Mouse (Mus musculus): Measurements from ENCODE around the gene Vcpkmt.
A peak's percentile ranks its signal among the peaks of the same experiment; 100 is the strongest.
"Not testable (repeated sequence)": the region's sequence is repeated elsewhere in the genome, so short reads cannot be mapped to it uniquely, and the experiment has no call there.

Vcpkmt gene

DNA sequence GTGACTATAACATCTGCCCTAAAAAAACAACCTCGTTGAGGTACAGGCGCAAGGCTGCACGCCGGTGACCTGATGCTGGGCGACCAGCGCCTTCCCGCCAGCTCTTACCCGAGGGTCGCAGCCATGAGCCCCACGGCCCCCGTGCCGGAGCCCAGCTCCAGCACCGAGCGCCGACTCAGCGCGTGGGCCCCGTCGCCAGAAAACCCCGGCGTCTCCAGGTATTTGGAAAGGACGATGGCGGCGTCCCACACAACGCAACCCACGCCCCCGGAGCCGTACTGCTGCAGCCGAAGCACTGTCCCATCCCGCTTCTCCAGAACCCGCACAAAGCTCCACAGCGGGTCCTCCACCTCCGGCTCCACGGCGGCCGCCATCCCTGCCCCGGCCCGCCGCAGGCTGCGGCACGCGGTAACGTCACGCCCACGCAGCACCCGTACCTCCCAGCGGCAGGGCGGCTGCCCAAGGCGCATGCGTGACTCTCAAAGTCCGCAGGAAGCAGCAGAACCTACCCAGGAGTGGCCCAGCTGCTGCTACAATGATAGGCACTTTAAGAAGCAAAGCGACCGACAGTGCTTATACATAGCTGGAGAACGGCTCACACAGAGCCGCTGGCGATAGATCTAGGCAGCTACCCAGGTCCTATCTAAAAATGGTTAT is at the start of gene Vcpkmt:
Gene Vcpkmt, minus strand, starts transcription at position 416 of the 657 bp plus-strand sequence.
- DNase-seq, result peak; percentile 90 to 91

DNA sequence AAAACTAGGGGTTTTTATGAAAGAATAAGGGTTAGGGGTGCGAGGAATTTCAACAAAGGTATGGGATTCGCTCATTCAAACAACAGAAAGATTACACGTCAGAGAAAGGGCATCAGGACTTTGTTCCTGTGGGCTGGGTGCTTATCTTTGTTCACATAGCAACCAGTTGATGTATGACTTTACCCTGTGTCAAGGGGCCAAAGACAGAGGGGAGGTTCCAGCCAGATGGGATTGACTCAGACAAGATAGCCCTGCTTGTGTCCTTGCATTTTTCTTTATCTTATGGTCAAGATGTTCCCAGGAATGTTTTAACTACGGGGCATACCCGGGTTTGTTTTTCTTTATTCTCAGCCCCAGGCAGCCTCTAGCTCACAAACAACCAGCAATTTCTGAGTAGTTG is 35.8 kb upstream of the Vcpkmt start:
- DNase-seq, result not testable (repeated sequence)

DNA sequence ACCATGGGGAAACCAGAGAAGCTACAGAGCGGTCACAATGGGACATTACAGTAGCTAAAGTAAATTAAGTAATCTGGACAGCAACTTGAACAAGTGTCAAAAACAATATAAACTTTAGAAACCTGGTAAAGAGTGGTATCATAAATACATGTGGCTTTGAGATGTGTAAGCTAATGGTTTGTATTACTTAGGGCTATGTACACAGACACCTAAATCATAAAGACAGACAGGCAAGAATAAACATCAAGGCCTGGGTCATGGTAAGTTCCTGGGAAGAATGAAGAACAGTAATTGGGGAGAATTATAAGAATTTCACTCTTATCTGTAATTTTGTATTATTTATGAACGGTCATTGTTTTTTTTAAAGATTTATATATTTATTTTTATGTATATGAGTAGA is 21.5 kb upstream of the Vcpkmt start:
- no peak for DNase-seq

DNA sequence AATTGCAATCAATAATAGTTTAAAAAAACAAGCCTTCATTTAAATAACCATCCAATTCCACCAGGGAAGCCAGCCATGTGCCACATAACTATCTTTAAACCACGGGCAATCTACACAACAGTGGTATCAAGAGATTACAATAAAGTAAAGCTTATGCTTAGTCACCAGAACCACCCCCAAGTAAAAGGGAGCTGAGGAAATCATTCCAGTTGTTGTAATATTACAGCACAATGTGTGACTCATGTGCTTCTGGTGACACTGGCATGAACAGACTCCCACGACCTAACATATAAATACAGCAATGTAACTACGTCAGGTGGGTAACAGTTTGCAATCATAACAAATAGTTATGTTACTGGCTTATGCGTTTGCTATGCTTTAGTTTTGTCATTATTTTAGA is 14.6 kb upstream of the Vcpkmt start:
- no peak for DNase-seq

GRCm38 (mm10) chr12:69593130-69593529 is 10.3 kb upstream of the Vcpkmt start:
- no peak for DNase-seq

- no peak for DNase-seq
Measured at GRCm38 (mm10) chr12:69583270-69583629, 422 bp upstream of the Vcpkmt start.

GRCm38 (mm10) chr12:69582216-69582612 is 614 bp downstream of the Vcpkmt start:
- no peak for DNase-seq

- no peak for DNase-seq
Measured at GRCm38 (mm10) chr12:69579623-69580022, 3.2 kb downstream of the Vcpkmt start.

DNA sequence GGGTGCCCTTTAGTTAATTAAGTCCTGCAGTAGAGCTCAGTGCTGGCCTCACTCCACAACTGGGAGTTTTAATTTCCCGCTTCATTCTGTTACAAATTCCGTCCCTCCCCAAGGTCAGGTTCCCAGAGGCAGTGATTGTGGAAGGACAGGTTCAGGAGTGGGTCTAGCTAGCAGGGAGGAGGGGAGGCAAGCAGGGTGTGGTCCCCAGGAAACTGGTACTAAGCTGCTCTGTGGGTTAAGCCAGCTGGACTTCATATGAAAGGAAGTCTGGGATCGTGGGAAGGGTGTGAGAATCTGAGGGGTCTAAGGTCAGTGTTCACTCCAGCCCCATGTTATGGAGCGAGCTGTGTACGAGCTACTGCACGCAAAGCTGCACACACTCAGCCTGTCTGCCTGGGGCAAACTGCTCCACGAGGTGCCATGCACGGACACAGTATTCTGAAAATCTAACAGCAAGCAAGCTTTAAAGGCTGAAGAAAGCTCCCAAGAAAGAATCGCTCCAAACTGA is 6.7 kb downstream of the Vcpkmt start:
- no peak for DNase-seq

DNA sequence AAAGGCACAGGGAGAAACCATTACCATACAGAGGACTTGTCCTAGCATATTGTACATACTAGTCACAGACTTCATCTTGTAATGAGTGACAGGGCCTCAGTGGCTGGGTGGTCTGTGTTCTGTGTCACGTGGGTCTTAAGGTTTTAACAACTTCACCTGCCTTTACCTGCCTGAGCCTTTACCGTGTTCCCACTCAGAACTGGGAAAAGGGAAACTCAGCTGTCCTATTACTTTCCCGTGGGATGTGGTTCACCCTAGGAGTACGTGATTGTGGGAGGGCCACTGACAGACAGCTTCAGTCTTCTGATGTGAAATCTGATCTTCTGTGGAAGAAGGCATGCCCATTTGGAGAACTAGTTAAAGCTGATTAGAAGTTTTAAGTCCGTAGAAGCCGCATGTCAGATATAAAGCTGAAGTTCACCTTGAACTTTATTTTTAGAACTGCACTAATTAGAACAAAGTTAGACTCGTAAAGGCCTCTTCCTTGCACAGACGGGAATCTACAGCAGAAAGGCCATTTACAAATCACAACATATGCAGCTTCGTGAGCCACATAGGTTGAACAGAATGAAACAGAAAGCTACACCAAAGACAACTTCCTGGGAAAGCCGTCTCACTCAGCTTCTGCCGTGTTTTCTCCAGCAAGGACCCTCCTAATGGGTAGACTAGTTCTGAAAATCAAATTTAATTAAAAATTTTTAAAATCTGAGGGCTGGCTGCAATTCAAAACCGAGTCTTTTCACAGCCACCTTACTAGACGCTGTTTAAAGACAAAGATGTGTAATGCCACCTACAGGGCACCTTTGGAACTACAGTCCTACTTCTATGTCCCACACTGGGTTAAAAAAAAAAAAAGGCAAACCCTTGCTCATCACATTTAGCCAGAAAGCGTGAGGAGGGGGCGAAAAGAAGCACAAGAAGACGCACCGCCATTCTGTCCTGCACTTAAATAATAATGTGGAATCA is 8.6 kb downstream of the Vcpkmt start:
- DNase-seq, result peak; percentile 85 to 88

- DNase-seq, result no peak
Measured at GRCm38 (mm10) chr12:69573271-69573670, 9.6 kb downstream of the Vcpkmt start.

- DNase-seq, result no peak
Measured at GRCm38 (mm10) chr12:69569926-69570325, 12.9 kb downstream of the Vcpkmt start.

GRCm38 (mm10) chr12:69568266-69568665 is 14.6 kb downstream of the Vcpkmt start:
- DNase-seq, result no peak

DNA sequence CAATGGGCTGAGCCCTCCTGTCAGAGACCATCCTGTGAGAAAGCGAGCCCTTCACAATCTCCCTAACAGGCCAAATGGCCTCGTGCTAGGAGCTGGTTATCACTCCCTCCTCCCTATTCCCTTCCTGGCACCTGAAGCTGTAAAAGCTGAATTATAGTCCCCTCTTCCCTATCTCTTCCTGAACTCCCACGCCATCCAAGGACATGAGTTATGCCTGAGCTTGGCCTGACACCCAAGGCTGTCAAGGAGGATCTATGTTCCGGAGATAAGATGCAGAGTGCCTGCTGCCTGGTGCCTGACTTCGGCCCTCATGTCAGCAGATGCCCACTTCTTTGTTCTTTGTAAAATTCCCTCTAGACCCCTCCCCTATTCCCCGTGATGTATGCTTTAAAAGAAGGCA is 21.8 kb downstream of the Vcpkmt start:
- not testable (repeated sequence) for DNase-seq

DNA sequence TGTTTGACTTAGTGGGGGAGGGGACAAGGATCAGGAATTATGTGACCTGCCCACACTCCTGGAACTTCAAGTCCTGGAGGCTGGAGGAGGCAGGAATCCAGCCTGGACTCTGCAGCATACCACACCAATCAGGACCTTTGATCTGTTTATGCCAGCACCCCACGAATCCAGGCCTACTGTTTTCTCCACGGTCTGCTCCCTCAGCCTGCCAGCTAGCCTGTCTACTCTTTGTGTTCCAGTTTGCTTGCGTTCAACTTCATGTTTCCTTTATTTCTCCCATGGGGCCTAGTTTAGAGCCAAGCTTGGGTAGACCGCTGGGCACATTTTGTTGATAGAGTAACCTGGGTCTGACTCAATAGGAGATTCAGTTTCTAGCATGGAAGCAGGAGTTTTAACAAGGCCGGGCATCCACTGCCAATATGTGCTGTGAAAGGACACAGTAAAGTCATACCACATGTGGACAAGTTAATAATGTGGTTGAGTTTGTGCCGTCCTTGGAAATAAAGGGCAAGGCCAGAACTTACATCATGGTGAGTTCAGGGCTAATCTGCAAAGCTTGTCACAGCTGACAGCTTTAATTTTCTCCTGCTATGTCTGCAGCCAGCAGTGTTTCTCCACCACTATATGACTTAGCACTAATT is 26.5 kb downstream of the Vcpkmt start:
- peak in 1 of 2 experiments; percentile 14 for DNase-seq

- no peak for DNase-seq
Measured at GRCm38 (mm10) chr12:69545456-69546178, 37.2 kb downstream of the Vcpkmt start.

DNA sequence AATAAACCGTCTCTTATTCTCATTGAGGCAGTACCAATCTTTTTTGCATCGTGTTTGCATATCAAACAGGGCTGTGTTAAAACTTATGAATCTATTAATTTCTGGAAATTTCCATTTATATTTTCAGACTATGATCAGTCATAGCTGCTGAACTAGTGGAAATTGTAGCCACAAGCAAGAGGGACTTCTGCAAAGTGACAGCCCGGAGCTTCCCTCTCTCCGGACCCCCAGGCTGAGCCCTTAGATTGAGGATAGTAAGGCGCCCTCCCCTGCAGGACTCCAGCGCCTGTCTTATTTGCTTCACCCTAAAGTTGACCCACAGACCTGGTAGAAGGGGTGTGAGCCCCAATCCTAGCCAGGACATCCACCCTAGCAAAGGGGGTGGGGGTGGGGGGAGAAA is 37.8 kb downstream of the Vcpkmt start:
- no peak for DNase-seq

GRCm38 (mm10) chr12:69544562-69544961 is 38.3 kb downstream of the Vcpkmt start:
- DNase-seq, result no peak

DNA sequence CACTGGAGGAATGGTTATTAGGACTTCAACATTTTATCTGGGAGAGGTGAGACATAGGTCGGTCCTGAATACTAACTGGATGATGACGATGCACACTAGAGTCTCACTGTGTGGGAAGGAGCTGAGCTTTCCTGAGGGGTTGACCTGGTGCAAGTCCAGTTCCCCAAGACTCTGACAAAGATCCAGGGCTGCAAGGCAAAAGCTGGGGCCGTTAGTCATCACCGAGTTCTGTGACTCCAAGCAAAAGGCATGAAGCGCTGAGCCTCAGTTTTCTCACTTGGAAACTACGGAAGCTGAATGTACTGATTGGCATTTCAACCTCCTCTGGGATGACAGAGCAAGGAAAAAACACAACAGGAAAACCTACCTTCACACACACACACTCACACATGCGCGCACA is 40.5 kb downstream of the Vcpkmt start:
- DNase-seq, result no peak

DNA sequence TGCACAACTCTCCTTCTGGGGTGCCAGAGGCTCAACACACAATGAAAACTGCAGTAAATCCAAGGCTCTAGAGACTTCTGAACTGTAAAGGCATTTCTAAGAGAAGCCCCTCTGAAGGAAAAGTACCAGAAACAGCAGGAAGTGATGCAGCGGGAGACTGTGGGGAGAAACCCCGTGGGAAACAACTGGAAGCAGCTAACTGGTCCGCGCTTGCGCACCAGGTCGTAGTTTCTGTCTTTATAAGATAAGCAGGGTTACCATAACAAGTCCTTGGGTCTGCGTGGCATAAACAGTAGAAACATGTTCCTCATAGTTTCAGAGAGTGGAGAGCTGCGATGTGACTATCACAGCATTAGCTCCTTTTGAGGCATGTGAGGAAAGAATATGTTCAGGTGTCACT is 41.2 kb downstream of the Vcpkmt start:
- peak; percentile 37 to 46 for DNase-seq

DNA sequence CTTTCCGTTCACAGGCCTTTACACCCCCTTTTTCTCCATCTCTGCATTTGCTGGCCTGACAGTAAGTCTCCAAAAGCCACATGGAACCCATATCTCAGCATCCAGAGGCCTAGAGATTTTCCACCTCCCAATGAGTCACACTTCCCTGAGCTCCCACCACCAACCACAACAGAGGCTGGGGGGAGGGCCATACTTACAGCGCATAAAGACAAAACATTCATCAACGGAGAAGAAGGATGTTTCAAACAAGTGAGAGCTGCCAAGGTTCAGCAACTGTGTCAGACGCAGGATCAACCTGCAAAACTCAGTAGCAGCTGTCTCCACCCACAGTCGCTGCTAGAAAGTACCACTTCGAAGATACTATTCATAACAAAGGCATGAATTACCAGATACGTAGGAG is 43.5 kb downstream of the Vcpkmt start:
- DNase-seq, result peak; percentile 39 to 44

DNA sequence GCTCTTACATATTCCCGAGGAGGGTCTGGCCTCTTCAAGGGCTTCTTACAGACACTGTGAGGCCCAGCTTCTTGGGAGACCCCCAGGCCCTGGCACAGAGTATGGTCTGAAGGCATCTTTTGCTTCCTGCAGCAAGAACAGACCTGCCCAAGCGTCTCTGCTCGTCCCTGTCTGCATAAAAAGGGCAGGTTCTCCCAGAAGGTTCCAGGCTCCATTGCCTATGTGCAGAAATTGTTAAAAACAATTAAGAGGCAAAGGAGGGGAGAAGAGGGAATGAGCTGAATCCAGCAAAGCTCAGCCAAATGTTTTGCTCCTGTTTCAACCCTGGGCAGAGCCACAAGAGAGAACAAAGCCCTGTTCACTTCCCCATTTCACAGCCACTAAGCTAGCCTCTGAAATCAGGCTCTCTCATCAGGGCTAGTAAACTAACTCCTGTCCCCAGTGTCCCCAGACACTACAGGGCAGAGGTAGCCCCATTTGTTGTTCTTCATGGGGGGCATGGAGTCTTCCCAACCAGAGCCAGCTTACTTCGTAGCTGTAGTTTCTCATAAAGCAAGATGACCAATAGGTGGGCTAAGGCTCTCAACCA is 44.4 kb downstream of the Vcpkmt start:
- peak; percentile 60 to 61 for DNase-seq
